Mouse (Mus musculus) cerebellum, adult 11-12 months (tissue): ENCODE measurements around the gene Plau.
A peak's percentile ranks its signal among the peaks of the same experiment; 100 is the strongest.

Source experiments
- DNase-seq: peaks from one replicate; pipeline ENCODE4 v3.0.0; 2022

Gene Plau

GRCm38 (mm10) chr14:20846214-20846613 is 9.8 kb downstream of the Plau start:
- no peak for DNase-seq

GRCm38 (mm10) chr14:20847637-20848129 is 11.2 kb downstream of the Plau start:
- no peak for DNase-seq

- no peak for DNase-seq
Observed at GRCm38 (mm10) chr14:20849753-20850152, 13.3 kb downstream of the Plau start.

GRCm38 (mm10) chr14:20850498-20850897 is 14.0 kb downstream of the Plau start:
- DNase-seq, result no peak

GRCm38 (mm10) chr14:20851776-20852175 is 15.3 kb downstream of the Plau start:
- no peak for DNase-seq

- DNase-seq, result no peak
Observed at GRCm38 (mm10) chr14:20861152-20861551, 24.7 kb downstream of the Plau start.

GRCm38 (mm10) chr14:20861559-20861958 is 25.1 kb downstream of the Plau start:
- no peak for DNase-seq

- DNase-seq, result no peak
Observed at GRCm38 (mm10) chr14:20863306-20864065, 27.0 kb downstream of the Plau start.

GRCm38 (mm10) chr14:20864192-20864591 is 27.7 kb downstream of the Plau start:
- DNase-seq, result no peak

GRCm38 (mm10) chr14:20865604-20866003 is 29.1 kb downstream of the Plau start:
- no peak for DNase-seq

- no peak for DNase-seq
Observed at GRCm38 (mm10) chr14:20866365-20866764, 29.9 kb downstream of the Plau start.

GRCm38 (mm10) chr14:20870110-20870509 is 33.6 kb downstream of the Plau start:
- no peak for DNase-seq

- no peak for DNase-seq
Observed at GRCm38 (mm10) chr14:20871495-20871894, 35.0 kb downstream of the Plau start.

- DNase-seq, result peak; percentile 49
Observed at GRCm38 (mm10) chr14:20873307-20873706, 36.8 kb downstream of the Plau start.

GRCm38 (mm10) chr14:20873931-20874330 is 37.5 kb downstream of the Plau start:
- no peak for DNase-seq

- no peak for DNase-seq
Observed at GRCm38 (mm10) chr14:20884691-20885090, 48.2 kb downstream of the Plau start.

- DNase-seq, result no peak
Observed at GRCm38 (mm10) chr14:20885091-20885888, 48.8 kb downstream of the Plau start.

- no peak for DNase-seq
Observed at GRCm38 (mm10) chr14:20886266-20886665, 49.8 kb downstream of the Plau start.

- no peak for DNase-seq
Observed at GRCm38 (mm10) chr14:20887541-20888085, 51.2 kb downstream of the Plau start.

GRCm38 (mm10) chr14:20891941-20892402 is 55.5 kb downstream of the Plau start:
- no peak for DNase-seq
